Mouse (Mus musculus) MEL (cell line): ENCODE results near the gene Drd3. TPM values are rescaled to one million over a fixed set of nuclear protein-coding genes. Genes with fewer than 3 reads are reported as not detected.
A peak's percentile ranks its signal among the peaks of the same experiment; 100 is the strongest.

ENCODE experiments used
- DNase-seq: peaks from one replicate; pipeline ENCODE4 v3.0.0; 2011; ENCODE audit warnings: low read depth, low spot score
- H3K27ac ChIP-seq: 2 replicates; pipeline ENCODE4 v1.5.1; 2012; ENCODE audit warnings: low read depth, mild to moderate bottlenecking, control low read depth, low read length, moderate library complexity; ENCODE audit not compliant: control insufficient read depth
- H3K27me3 ChIP-seq, 2 experiments: fragments of 150-350 bp in 1 of 2; sonication (generic) in 1 of 2; 2 replicates each; pipeline ENCODE4 v1.6.1; 2012; ENCODE audit warnings: low read length in 2 of 2, mild to moderate bottlenecking in 2 of 2, improper control_type of control experiment in 1 of 2, moderate library complexity in 1 of 2; ENCODE audit not compliant: insufficient read depth in 2 of 2, control insufficient read depth in 1 of 2
- H3K36me3 ChIP-seq, 2 experiments: 2 replicates each; pipeline ENCODE4 v1.6.1; 2012 to 2014; ENCODE audit warnings: low read length in 2 of 2, improper control_type of control experiment in 1 of 2, inconsistent platforms in 1 of 2, mild to moderate bottlenecking in 1 of 2; ENCODE audit not compliant: insufficient read depth in 2 of 2, control insufficient read depth in 1 of 2
- H3K4me1 ChIP-seq, 2 experiments: fragments of 150-350 bp in 1 of 2; sonication (generic) in 1 of 2; 2 replicates each; pipeline ENCODE4 v1.6.1; 2012; ENCODE audit warnings: low read length in 2 of 2, improper control_type of control experiment in 1 of 2, mild to moderate bottlenecking in 1 of 2; ENCODE audit not compliant: insufficient read depth in 2 of 2, control insufficient read depth in 1 of 2
- H3K4me3 ChIP-seq, 2 experiments: fragments of 150-350 bp in 1 of 2; sonication (generic) in 1 of 2; 2 replicates each; pipeline ENCODE4 v1.5.1; 2012; ENCODE audit warnings: low read depth in 2 of 2, low read length in 2 of 2, mild to moderate bottlenecking in 2 of 2, moderate library complexity in 2 of 2, control low read depth in 1 of 2, improper control_type of control experiment in 1 of 2; ENCODE audit not compliant: control insufficient read depth in 1 of 2, insufficient read depth in 1 of 2
- H3K79me2 ChIP-seq: 2 replicates; pipeline ENCODE4 v1.6.1; 2012; ENCODE audit warnings: mild to moderate bottlenecking, low read length, moderate library complexity; ENCODE audit not compliant: control insufficient read depth, poor library complexity, insufficient read depth
- H3K9ac ChIP-seq: 2 replicates; pipeline ENCODE4 v1.6.1; 2012; ENCODE audit warnings: low read depth, mild to moderate bottlenecking, control low read depth, low read length, moderate library complexity; ENCODE audit not compliant: control insufficient read depth, poor library complexity, severe bottlenecking
- H3K9me3 ChIP-seq: fragments of 150-350 bp; sonication (generic); replicated peaks from 2 replicates; pipeline ENCODE4 v1.6.1; 2012; ENCODE audit warnings: mild to moderate bottlenecking, low read length, improper control_type of control experiment, moderate library complexity; ENCODE audit not compliant: insufficient read depth
- BHLHE40 ChIP-seq: IDR thresholded peaks from 2 replicates; pipeline ENCODE4 v1.6.1; 2012; ENCODE audit warnings: low read depth, mild to moderate bottlenecking, inconsistent platforms, low read length, improper control_type of control experiment, borderline replicate concordance
- CHD1 ChIP-seq: IDR thresholded peaks from 2 replicates; pipeline ENCODE4 v1.6.1; 2012; ENCODE audit warnings: low read depth, mild to moderate bottlenecking, inconsistent platforms, low read length, improper control_type of control experiment
- CTCF ChIP-seq, 3 experiments: IDR thresholded peaks in 2 of 3; conservative IDR thresholded peaks in 1 of 3; 2 replicates each; pipeline ENCODE4 v1.5.1; 2011 to 2012; ENCODE audit warnings: low read length in 3 of 3, low read depth in 2 of 3, mild to moderate bottlenecking in 2 of 3, improper control_type of control experiment in 1 of 3, inconsistent platforms in 1 of 3, mixed read lengths in 1 of 3, moderate library complexity in 1 of 3; ENCODE audit not compliant: control insufficient read depth in 1 of 3, insufficient read depth in 1 of 3, poor library complexity in 1 of 3, severe bottlenecking in 1 of 3
- ETS1 ChIP-seq: IDR thresholded peaks from 2 replicates; pipeline ENCODE4 v1.6.1; 2012; ENCODE audit warnings: low read depth, mild to moderate bottlenecking, inconsistent platforms, low read length, improper control_type of control experiment, moderate library complexity
- GATA1 ChIP-seq: IDR thresholded peaks from 2 replicates; pipeline ENCODE4 v1.6.1; 2011; ENCODE audit warnings: low read depth, low read length, improper control_type of control experiment
- HCFC1 ChIP-seq: IDR thresholded peaks from 2 replicates; pipeline ENCODE4 v1.6.1; 2012; ENCODE audit warnings: low read depth, mild to moderate bottlenecking, inconsistent platforms, low read length, improper control_type of control experiment, moderate library complexity
- JUND ChIP-seq: IDR thresholded peaks from 2 replicates; pipeline ENCODE4 v1.6.1; 2011; ENCODE audit warnings: low read depth, mild to moderate bottlenecking, improper control_type of control experiment, low read length
- MAX ChIP-seq: IDR thresholded peaks from 2 replicates; pipeline ENCODE4 v1.6.1; 2011; ENCODE audit warnings: low read length, improper control_type of control experiment
- MEF2A ChIP-seq: IDR thresholded peaks from 2 replicates; pipeline ENCODE4 v1.6.1; 2014; ENCODE audit warnings: low read depth, mild to moderate bottlenecking, inconsistent platforms, low read length, improper control_type of control experiment; ENCODE audit not compliant: poor library complexity, insufficient replicate concordance, severe bottlenecking; ENCODE audit errors: extremely low read depth
- MXI1 ChIP-seq: IDR thresholded peaks from 2 replicates; pipeline ENCODE4 v1.6.1; 2011; ENCODE audit warnings: mild to moderate bottlenecking, low read depth, low read length, improper control_type of control experiment
- NELFE ChIP-seq: IDR thresholded peaks from 2 replicates; pipeline ENCODE4 v1.6.1; 2011; ENCODE audit warnings: low read depth, low read length, improper control_type of control experiment
- NRF1 ChIP-seq: IDR thresholded peaks from 2 replicates; pipeline ENCODE4 v1.6.1; 2014; ENCODE audit warnings: low read depth, mild to moderate bottlenecking, inconsistent platforms, low read length, improper control_type of control experiment, moderate library complexity; ENCODE audit not compliant: poor library complexity, insufficient read depth, severe bottlenecking
- POLR2AphosphoS2 ChIP-seq: IDR thresholded peaks from 2 replicates; pipeline ENCODE4 v1.6.1; 2011; ENCODE audit warnings: low read length, improper control_type of control experiment
- RAD21 ChIP-seq: IDR thresholded peaks from 2 replicates; pipeline ENCODE4 v1.6.1; 2011; ENCODE audit warnings: mild to moderate bottlenecking, low read depth, low read length, improper control_type of control experiment
- RCOR1 ChIP-seq: IDR thresholded peaks from 2 replicates; pipeline ENCODE4 v1.6.1; 2012; ENCODE audit warnings: low read depth, mild to moderate bottlenecking, inconsistent platforms, low read length, improper control_type of control experiment
- SMC3 ChIP-seq: IDR thresholded peaks from 2 replicates; pipeline ENCODE4 v1.6.1; 2011; ENCODE audit warnings: low read depth, low read length, improper control_type of control experiment
- TAL1 ChIP-seq: IDR thresholded peaks from 2 replicates; pipeline ENCODE4 v1.6.1; 2012; ENCODE audit warnings: mild to moderate bottlenecking, inconsistent platforms, low read length, moderate library complexity, mixed read lengths
- USF2 ChIP-seq, 2 experiments: IDR thresholded peaks; 2 replicates each; pipeline ENCODE4 v1.6.1; 2011 to 2012; ENCODE audit warnings: improper control_type of control experiment in 2 of 2, low read length in 2 of 2, borderline replicate concordance in 1 of 2, inconsistent platforms in 1 of 2, low read depth in 1 of 2, mild to moderate bottlenecking in 1 of 2; ENCODE audit not compliant: insufficient read depth in 1 of 2
- ZC3H11A ChIP-seq: IDR thresholded peaks from 2 replicates; pipeline ENCODE4 v1.6.1; 2012; ENCODE audit warnings: low read depth, mild to moderate bottlenecking, inconsistent platforms, low read length, improper control_type of control experiment
- ZMIZ1 ChIP-seq: IDR thresholded peaks from 2 replicates; pipeline ENCODE4 v1.6.1; 2012; ENCODE audit warnings: low read depth, mild to moderate bottlenecking, inconsistent platforms, low read length, improper control_type of control experiment, moderate library complexity
- polyA plus RNA-seq, 2 experiments: library from polyadenylated mRNA; stranded (reverse) in 1 of 2; unstranded in 1 of 2; fragments of >175 nt in 1 of 2; fragments of >200 nt in 1 of 2; gene quantifications; 2 replicates each; pipeline versions ENCODE4 v1.2.1 to v1.2.4; 2012; ENCODE audit warnings: low replicate concordance in 2 of 2, low read depth in 1 of 2; ENCODE audit not compliant: insufficient read length in 2 of 2, insufficient read depth in 1 of 2, missing spikeins in 1 of 2
- total RNA-seq: library from RNA; depleted of rRNA; stranded (reverse); fragments of 300-350 nt; gene quantifications from 2 replicates; pipeline ENCODE4 v1.2.3, GENCODE M21; 2012

Gene Drd3
- total and polyA plus RNA-seq, 3 experiments, result not detected

GRCm38 (mm10) chr16:43711361-43711760, 42.5 kb upstream of the Drd3 start:
- H3K79me2 ChIP-seq, result no peaks in the 10 kb centered on the region

GRCm38 (mm10) chr16:43724444-43724843, 29.4 kb upstream of the Drd3 start:
- no peaks in the 10 kb centered on the region for H3K79me2 ChIP-seq
- no peaks in the 10 kb centered on the region for H3K27me3 ChIP-seq
- H3K4me1 ChIP-seq, result peaks cover 2 to 12% of the 10 kb centered on the region in 2 experiments; a peak in 3 of 4 replicates
- TF ChIP-seq BHLHE40 (no peak), MEF2A (no peak), RAD21 (peak; percentile 63), ZC3H11A (peak; percentile 49), CTCF (IDR thresholded peaks at IDR 0.05 in 2 of 3, conservative IDR thresholded peaks at IDR 0.05 in 1 of 3; ENCODE audit: control insufficient read depth in 1 of 3, insufficient read depth in 1 of 3, low read depth in 2 of 3, low read length in 3 of 3, poor library complexity in 1 of 3, severe bottlenecking in 1 of 3) (peak; percentile 66 to 67 (median 66)), JUND (no peak), SMC3 (peak; percentile 61)
- H3K9me3 ChIP-seq, result no peaks in the 10 kb centered on the region
- H3K4me3 ChIP-seq, result no peak overlapping the region
- H3K9ac ChIP-seq, result no peak overlapping the region
- H3K27ac ChIP-seq, result no peak overlapping the region
- DNase-seq, result peak; percentile 55
- H3K36me3 ChIP-seq, result peaks cover 0 to 9% of the 10 kb centered on the region in 2 experiments; a peak in 2 of 4 replicates

More at GRCm38 (mm10) chr16:43711361-43711760, 42.5 kb upstream of the Drd3 start:
- H3K9me3 ChIP-seq, result no peaks in the 10 kb centered on the region
- no peak overlapping the region for H3K27ac ChIP-seq
- H3K36me3 ChIP-seq, result peaks cover 0 to 11% of the 10 kb centered on the region in 2 experiments; a peak in 2 of 4 replicates
- no peak overlapping the region for H3K4me3 ChIP-seq
- peaks cover 6 to 26% of the 10 kb centered on the region in 2 experiments for H3K4me1 ChIP-seq
- TF ChIP-seq ZMIZ1 (no peak), POLR2AphosphoS2 (no peak), CTCF (IDR thresholded peaks at IDR 0.05 in 2 of 3, conservative IDR thresholded peaks at IDR 0.05 in 1 of 3; ENCODE audit: control insufficient read depth in 1 of 3, insufficient read depth in 1 of 3, low read depth in 2 of 3, low read length in 3 of 3, poor library complexity in 1 of 3, severe bottlenecking in 1 of 3) (no peak), ETS1 (no peak), USF2 (IDR thresholded peaks at IDR 0.05; ENCODE audit: borderline replicate concordance in 1 of 2, insufficient read depth in 1 of 2, low read depth in 1 of 2, low read length in 2 of 2) (no peak), BHLHE40 (no peak), MAX (no peak), NRF1 (no peak), NELFE (no peak), MXI1 (no peak), GATA1 (no peak), MEF2A (no peak), ZC3H11A (no peak), TAL1 (no peak), SMC3 (no peak), RCOR1 (no peak), HCFC1 (no peak), CHD1 (no peak)
- no peak for DNase-seq
- H3K9ac ChIP-seq, result no peak overlapping the region
- H3K27me3 ChIP-seq, result no peaks in the 10 kb centered on the region
